Mouse (Mus musculus): Measurements from ENCODE around the gene Vpreb1.

DNA sequence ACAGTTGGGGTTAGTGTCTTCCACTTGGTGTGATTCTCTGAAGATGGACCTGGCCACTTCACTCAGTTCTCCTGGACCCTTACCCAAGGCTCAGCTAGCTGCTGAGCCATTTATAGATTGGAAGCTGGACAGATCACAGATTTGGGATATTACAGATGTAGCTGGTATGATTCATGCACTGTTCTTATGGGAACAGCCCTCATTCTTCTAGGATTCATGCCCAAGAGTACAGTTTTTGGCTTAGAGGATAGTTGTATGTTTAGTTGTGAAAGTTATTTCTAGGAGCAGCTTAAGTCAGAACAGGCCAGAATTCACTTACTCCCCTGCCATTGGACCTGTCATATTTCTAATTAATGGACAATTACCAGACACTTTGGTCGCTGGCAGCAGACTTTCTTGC is 42.8 kb upstream of the Vpreb1 start:
- TF ChIP-seq CTCF (conservative IDR thresholded peaks at IDR 0.05; ENCODE audit: insufficient read depth, insufficient read length, low read depth, low read length): no peak
- no peak for TF ChIP-seq POLR2A (IDR thresholded peaks at IDR 0.05; ENCODE audit: low read depth, low read length)
